Mouse (Mus musculus): ENCODE data around the gene Polr3k. TPM values are rescaled to one million over a fixed set of nuclear protein-coding genes. Genes with fewer than 3 reads are reported as not detected.

The Polr3k gene
- 5.0 and 8.1 TPM in 2 replicates for total RNA-seq (2023)

GRCm38 (mm10) chr2:181863791-181864535 is at the start of gene Polr3k:
Gene Polr3k, plus strand, starts transcription at chr2:181864337.

GRCm38 (mm10) chr2:181837372-181838292 is 26.5 kb upstream of the Polr3k start, which contains the start of gene Pcmtd2:
Gene Pcmtd2, plus strand, starts transcription at chr2:181837854.

Other genes starting within 250 kb of the Polr3k start
- not detected in 2 replicates for gene Gm29797, start 207.3 kb upstream of the Polr3k start, total RNA-seq (2023)
- gene Sox18, start 192.7 kb upstream of the Polr3k start, total RNA-seq (2023) = 0.25 TPM in 1 of 2 replicates, not detected in the other
- 7.5 and 10.1 TPM in 2 replicates for gene Tcea2, start 184.0 kb upstream of the Polr3k start, total RNA-seq (2023)
- 245 and 280 TPM in 2 replicates for gene Rgs19, start 170.4 kb upstream of the Polr3k start, total RNA-seq (2023)
- not detected in 2 replicates for gene Lkaaear1, start 165.9 kb upstream of the Polr3k start, total RNA-seq (2023)
- 0.51 and 0.57 TPM in 2 replicates for gene Oprl1, start 149.3 kb upstream of the Polr3k start, total RNA-seq (2023)
- not detected in 2 replicates for gene Myt1, start 101.0 kb upstream of the Polr3k start, total RNA-seq (2023)
- gene Pcmtd2, start 26.5 kb upstream of the Polr3k start, total RNA-seq (2023) = 21.4 and 26.6 TPM in 2 replicates
- not detected in 2 replicates for gene Gm14496, start 126.8 kb downstream of the Polr3k start, total RNA-seq (2023)